Mouse (Mus musculus) kidney, postnatal 36 days (tissue): Measurements from ENCODE around the gene Dapk2.

Experiments
- DNase-seq, 2 experiments: peaks; one replicate each; pipeline ENCODE4 v3.0.0; 2021 to 2022; ENCODE audit warnings: mixed read lengths in 2 of 2

Dapk2 gene

DNA sequence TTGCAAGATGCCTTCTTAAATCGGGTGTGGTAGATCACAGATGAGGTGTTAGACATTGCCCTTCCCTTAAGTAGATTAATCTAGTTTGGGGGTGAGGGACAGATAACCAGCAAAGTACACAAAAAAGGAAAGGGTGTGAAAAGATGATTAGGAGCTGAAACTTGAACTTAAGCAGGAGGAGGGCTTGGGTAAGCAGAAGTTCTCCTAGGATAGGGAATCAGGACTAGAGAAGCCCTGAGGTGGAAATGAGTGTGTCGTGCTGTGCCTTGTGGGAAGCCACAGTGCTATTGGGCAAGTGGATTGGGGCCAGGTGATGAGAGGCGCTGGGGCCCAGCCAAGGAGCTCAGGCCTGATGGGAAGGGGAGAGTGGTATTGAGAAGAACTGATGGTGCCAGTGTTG, 36.0 kb downstream of the Dapk2 start:
- DNase-seq = no peak

DNA sequence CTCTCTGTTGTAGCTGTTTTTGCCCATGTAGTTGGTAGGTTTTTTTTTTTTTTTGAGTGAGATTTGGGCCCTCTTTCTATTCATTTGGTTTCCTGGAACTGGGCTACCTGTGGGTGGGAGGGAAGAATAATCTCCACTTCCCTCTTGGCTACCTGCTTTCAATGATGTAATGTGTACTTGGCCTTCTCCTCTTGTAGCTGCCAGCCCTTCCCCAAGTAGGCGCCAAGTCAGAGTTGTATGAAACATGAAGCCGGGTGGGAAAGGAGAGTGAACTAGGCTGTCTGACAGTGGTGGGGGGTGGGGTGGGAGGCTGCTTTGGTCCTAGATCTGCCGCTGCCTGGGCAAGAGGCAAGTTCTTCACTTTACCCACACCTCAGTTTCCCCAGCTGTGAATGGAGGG, 38.5 kb downstream of the Dapk2 start:
- DNase-seq = no peak

DNA sequence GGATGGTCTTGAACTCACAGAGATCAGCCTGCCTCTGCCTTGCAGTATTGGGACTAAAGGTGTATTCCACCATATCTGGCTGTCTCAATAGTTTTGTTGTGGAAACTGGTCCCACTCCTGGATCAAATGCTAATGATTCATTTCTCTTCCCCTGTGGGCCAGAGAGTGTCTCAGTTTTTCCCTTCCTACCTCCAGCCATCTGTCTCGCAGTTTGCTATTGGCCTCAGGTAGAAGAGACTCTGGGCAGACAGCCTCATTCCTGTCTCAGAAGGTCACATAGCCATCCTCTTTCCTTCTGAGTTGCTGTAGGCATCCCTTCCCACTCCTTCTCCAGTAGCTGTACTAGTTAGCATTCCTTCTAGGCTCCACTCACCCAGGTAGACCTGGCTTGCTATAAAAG, 40.5 kb downstream of the Dapk2 start:
- DNase-seq = no peak

GRCm38 (mm10) chr9:66199657-66200410, 41.8 kb downstream of the Dapk2 start:
- DNase-seq = peak; percentile 80 to 91

- no peak for DNase-seq
These were observed 42.4 kb downstream of the Dapk2 start for GRCm38 (mm10) chr9:66200411-66200789.

DNA sequence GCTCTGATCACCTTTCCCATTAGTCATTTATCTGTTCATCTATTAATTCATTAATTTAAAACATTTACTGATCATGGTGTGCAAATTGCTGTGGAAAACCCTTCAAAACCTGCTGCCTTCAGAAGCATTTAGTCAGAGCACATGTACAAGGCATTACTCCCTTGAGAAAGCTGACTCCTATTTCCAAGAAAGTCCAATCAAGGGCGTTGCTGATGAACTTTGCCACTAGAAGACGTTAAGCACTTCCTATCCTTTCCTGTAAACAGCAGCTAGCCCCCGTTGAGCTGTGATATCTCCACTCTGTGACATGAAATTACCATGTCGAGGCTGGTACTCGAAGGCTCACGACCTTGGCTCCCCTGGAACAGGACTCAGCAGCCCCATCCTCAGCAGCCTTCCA, 43.6 kb downstream of the Dapk2 start:
- no peak for DNase-seq

DNA sequence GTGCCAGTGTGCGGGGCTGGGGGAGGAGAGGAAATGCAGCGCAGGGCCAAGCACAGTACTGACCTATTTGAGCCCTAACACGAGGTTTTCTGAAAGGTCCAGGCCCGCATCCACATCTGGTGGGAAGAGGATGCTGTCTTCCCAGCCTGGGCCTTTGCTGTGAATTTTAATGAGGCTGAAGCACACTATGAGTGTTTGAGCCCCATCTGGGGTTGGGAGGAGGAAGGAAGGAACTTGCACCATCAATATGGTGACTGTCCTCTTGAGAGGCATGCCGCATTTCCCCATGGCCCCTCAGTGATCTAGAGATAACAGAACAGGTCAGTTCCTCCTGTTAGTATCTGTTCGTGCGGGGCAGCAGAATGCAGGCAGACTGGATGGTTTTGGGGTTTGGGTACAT, 44.4 kb downstream of the Dapk2 start:
- DNase-seq = no peak

DNA sequence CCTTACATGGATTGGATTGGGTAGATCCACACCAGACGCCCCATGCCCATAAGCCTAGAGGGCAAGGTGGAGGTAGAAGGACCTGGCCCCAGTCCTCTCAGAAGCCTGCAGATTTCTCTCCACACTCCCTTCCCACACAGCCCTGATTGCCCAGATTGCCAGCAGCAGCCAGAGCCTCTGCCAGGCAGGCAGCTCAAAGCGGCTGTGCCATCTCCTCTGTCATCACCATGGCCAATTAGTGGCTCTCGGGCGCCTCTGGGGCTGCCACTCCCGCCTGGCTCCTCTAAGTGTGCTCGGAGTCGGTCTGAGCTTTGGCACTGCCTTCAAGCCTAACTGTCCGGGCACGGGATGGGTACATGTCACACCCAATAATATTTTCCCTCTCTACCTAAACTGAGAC, 47.7 kb downstream of the Dapk2 start:
- no peak for DNase-seq

DNA sequence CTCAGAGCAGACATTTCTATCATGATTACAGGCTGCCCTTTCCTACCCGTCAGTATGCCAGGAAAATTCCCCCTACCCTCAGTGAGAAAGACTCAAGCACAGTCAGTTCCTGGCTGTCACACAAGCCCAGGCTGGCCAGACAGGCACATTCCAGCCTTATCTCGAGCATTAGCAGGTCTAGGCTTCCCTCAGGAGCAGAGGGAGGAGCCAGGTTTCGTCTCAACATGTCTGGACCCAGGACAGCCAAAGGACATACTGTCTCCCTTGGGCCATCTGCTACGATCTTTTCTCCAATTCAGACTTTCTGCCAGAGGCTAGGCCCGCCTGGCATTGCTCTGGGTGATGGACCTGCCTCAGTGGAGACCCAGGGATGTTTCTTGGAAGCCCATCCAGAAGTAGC, 48.8 kb downstream of the Dapk2 start:
- no peak for DNase-seq

- DNase-seq = peak in 1 of 2 experiments; percentile 24
These were observed 53.4 kb downstream of the Dapk2 start for GRCm38 (mm10) chr9:66211420-66211819.

- no peak for DNase-seq
These were observed 54.1 kb downstream of the Dapk2 start for GRCm38 (mm10) chr9:66212088-66212487.

DNA sequence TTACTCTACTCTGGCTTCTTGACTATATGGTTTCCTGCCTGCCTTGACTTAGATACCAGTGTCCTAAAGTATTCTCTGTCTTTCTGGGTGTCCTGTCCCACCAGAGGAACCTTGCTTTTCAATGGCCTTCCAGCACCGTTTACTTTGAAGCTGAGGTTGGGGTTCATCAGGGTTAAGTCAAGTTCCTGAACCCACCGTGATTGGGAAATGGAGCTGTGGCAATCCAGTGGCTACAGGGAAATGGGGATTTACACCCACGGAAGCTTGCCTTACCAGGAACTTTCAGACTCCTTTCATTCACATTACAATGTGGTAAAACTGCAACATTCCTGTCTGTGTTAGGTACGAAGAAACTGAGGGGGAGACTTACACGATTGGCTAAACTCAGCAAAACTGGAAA, 54.8 kb downstream of the Dapk2 start:
- no peak for DNase-seq

GRCm38 (mm10) chr9:66213386-66214032, 55.5 kb downstream of the Dapk2 start:
- peak; percentile 48 to 65 for DNase-seq

- DNase-seq = no peak
These were observed 57.5 kb downstream of the Dapk2 start for GRCm38 (mm10) chr9:66215551-66215950.

GRCm38 (mm10) chr9:66217970-66218369, 59.9 kb downstream of the Dapk2 start:
- DNase-seq = no peak

DNA sequence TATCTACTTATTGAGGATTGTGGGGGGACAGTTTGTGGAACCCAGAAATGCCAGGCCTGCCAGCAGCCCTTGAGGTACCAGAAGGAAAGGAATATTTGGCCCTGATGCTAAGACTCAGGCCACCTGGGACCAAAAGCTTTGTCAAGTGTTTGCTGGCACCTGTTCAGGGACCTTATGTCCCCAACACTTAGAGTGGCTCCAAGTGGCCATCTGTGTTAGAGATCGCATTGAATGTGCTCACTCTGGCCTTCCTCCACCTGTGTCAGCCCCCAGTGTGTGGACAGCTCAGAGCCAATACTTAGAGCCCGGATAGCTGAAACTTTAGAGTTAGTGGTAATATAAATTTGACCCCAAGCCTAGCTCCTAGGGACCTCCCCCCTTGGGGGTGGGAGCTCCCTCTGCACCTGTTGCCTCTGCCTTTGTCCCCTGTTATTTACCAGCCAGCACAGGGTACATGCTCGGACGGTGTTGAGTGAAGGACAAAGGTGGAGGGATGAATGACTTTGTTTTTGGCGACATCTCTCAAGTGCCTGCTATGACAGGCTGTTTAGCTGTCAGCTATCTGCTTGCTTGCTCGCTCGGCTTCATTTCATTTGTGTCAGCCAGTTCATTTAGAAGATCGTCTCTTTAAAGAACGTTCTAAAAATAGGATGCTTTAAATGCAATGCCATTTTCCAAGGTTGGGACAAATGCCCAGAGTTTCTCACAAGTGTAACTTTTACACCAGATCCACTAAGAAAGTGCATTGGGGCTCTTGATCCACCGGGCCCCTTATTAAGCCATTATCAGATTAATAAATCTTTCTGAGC, 61.1 kb downstream of the Dapk2 start:
- DNase-seq = no peak

DNA sequence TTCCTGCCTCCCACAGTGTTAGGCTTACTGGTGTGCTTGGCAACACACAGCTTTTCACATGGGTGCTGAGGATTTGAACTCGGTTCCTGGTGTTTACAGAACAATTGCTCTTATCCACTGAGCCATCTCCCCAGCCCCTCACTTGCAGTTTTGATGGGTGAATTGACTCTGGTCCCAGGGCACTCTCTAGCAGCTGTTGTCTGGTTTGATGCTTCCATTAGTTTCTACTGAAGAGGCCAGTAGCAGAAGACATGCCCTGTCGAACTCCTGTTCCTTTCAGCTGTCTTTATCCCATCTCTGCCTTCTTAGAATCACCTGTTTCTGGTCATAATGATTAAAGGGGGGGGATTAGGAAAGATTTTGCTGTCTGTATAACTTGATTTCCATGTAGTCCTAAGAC, 65.8 kb downstream of the Dapk2 start:
- no peak for DNase-seq

GRCm38 (mm10) chr9:66225737-66226485, 67.9 kb downstream of the Dapk2 start:
- DNase-seq = no peak

- DNase-seq = no peak
These were observed 70.6 kb downstream of the Dapk2 start for GRCm38 (mm10) chr9:66228456-66229151.

- DNase-seq = peak in 1 of 2 experiments; percentile 49
These were observed 73.9 kb downstream of the Dapk2 start for GRCm38 (mm10) chr9:66231820-66232479.

DNA sequence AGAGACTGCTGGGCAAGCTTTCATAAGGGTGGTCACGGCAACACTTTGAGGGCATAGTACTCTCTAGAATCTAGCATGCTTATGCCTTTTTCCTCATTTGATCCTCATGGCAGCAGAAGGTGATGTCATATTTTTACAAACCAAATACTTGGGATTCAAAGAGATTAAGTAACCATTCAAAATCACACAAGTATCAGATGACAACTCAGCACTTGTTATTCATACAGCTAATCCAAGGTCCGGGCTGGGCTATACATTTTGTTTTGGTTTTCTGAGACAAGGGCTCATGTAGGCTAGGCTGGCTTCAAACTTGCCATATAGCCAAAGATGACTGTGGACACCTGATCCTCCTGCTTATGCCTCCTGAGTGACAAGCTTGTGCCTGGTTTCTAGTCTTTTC, 78.6 kb downstream of the Dapk2 start:
- DNase-seq = no peak

GRCm38 (mm10) chr9:66237742-66238141, 79.7 kb downstream of the Dapk2 start:
- DNase-seq = no peak
